21 mouse cellular contexts compared by ENCODE assay signal in genomic region chr1:179859552-179859902, GRCm38 (mm10). TPM values are rescaled to one million over a fixed set of nuclear protein-coding genes. Genes with fewer than 3 reads are reported as not detected.
A peak's percentile ranks its signal among the peaks of the same experiment; 100 is the strongest.
DNase-seq lines count a peak whose midpoint lies in the region; ATAC-seq and TF ChIP-seq lines count a peak whose summit lies in the region.
"Had no signal": no experiment of that assay in that cellular context is flagged by ENCODE, and none has a peak within 500 bp of the region (broad histone marks: within the 10 kb centered on the region; RNA-seq: fewer than 3 reads in every experiment).

No protein-coding gene starts in this region.

- no peaks in the 10 kb centered on the region for H3K36me3 ChIP-seq in heart, embryonic 10.5 days
- no peaks in the 10 kb centered on the region for H3K36me3 ChIP-seq in liver, embryonic 14.5 days (replicated peaks; ENCODE audit: control insufficient read depth, insufficient read depth, low read depth)
- no peaks in the 10 kb centered on the region for H3K36me3 ChIP-seq in liver, postnatal 0 days (replicated peaks; ENCODE audit: insufficient read depth, low read length)
- H3K36me3 ChIP-seq in MEL (ENCODE audit: control insufficient read depth in 1 of 2, insufficient read depth in 2 of 2, low read length in 2 of 2) = peaks cover 0 to 10% of the 10 kb centered on the region in 2 experiments; a peak in 2 of 4 replicates
- H3K36me3 ChIP-seq in embryonic facial prominence, embryonic 10.5 days (replicated peaks) = no peaks in the 10 kb centered on the region
- H3K36me3 ChIP-seq: embryonic facial prominence, embryonic 15.5 days; limb, embryonic 13.5 days; liver, embryonic 13.5 days; neural tube, embryonic 13.5 days had no signal

- DNase-seq in heart, adult 11 months = peak; percentile 81
- no peak for DNase-seq in heart, embryonic 10.5 days (ENCODE audit: low spot score)
- DNase-seq in liver, embryonic 14.5 days (ENCODE audit: low read depth in 3 of 3, low spot score in 3 of 3) = no peak
- DNase-seq in liver, postnatal 0 days = no peak
- DNase-seq in MEL (ENCODE audit: low read depth, low spot score) = no peak
- no peak for DNase-seq in embryonic facial prominence, embryonic 10.5 days (ENCODE audit: low spot score)
- DNase-seq in adrenal gland, postnatal 36 days = no peak
- no peak for DNase-seq in left cerebral cortex, postnatal 25 days (ENCODE audit: low spot score in 2 of 2)
- DNase-seq: adrenal gland, postnatal 10 days; thymus, postnatal 25 days had no signal

- peak overlapping the region; percentile 56 for H3K4me2 ChIP-seq in liver, embryonic 14.5 days (ENCODE audit: low read depth)
- no peak overlapping the region for H3K4me2 ChIP-seq in liver, postnatal 0 days (ENCODE audit: low read depth, low read length)
- H3K4me2 ChIP-seq: embryonic facial prominence, embryonic 15.5 days; limb, embryonic 13.5 days; neural tube, embryonic 13.5 days had no signal

- no peak for ATAC-seq in liver, embryonic 14.5 days (ENCODE audit: insufficient read depth)
- ATAC-seq in liver, postnatal 0 days = no peak

- H3K9ac ChIP-seq in liver, embryonic 14.5 days (replicated peaks) = no peak overlapping the region
- H3K9ac ChIP-seq in liver, postnatal 0 days (replicated peaks) = no peak overlapping the region
- peak overlapping the region; percentile 54; the same call in 1 of the 2 replicates for H3K9ac ChIP-seq in MEL (ENCODE audit: control insufficient read depth, low read depth, low read length, poor library complexity, severe bottlenecking)
- H3K9ac ChIP-seq: embryonic facial prominence, embryonic 15.5 days; limb, embryonic 13.5 days; neural tube, embryonic 13.5 days had no signal

- WGBS in heart, embryonic 10.5 days = 82% methylated on average over 8 of the region's 8 CpGs
- WGBS in liver, embryonic 14.5 days (ENCODE audit: insufficient replicate concordance) = 76% methylated on average over 8 of the region's 8 CpGs
- WGBS in liver, postnatal 0 days (ENCODE audit: insufficient replicate concordance) = 75% methylated on average over 8 of the region's 8 CpGs
- 75% methylated on average over 8 of the region's 8 CpGs for WGBS in embryonic facial prominence, embryonic 10.5 days

- no peak for TF ChIP-seq RAD21 in MEL (IDR thresholded peaks at IDR 0.05; ENCODE audit: low read depth, low read length)

- TF ChIP-seq CTCF in liver, embryonic 14.5 days (IDR thresholded peaks at IDR 0.05; ENCODE audit: low read depth) = no peak
- no peak for TF ChIP-seq CTCF in liver, postnatal 0 days (IDR thresholded peaks at IDR 0.05; ENCODE audit: low read depth)
- TF ChIP-seq CTCF in MEL (IDR thresholded peaks at IDR 0.05 in 2 of 3, conservative IDR thresholded peaks at IDR 0.05 in 1 of 3; ENCODE audit: control insufficient read depth in 1 of 3, insufficient read depth in 1 of 3, low read depth in 2 of 3, low read length in 3 of 3, poor library complexity in 1 of 3, severe bottlenecking in 1 of 3) = no peak

- H3K27me3 ChIP-seq in heart, embryonic 10.5 days (ENCODE audit: insufficient read depth, poor library complexity, severe bottlenecking) = no peaks in the 10 kb centered on the region
- H3K27me3 ChIP-seq in liver, embryonic 14.5 days (ENCODE audit: control insufficient read depth, insufficient read depth, low read length) = no peaks in the 10 kb centered on the region
- H3K27me3 ChIP-seq in liver, postnatal 0 days (ENCODE audit: insufficient read depth, low read length) = no peaks in the 10 kb centered on the region
- no peaks in the 10 kb centered on the region for H3K27me3 ChIP-seq in MEL (ENCODE audit: control insufficient read depth in 1 of 2, insufficient read depth in 2 of 2, low read length in 2 of 2)
- no peaks in the 10 kb centered on the region for H3K27me3 ChIP-seq in embryonic facial prominence, embryonic 10.5 days (replicated peaks; ENCODE audit: low read depth, poor library complexity, severe bottlenecking)
- H3K27me3 ChIP-seq: embryonic facial prominence, embryonic 15.5 days; limb, embryonic 13.5 days; liver, embryonic 13.5 days; neural tube, embryonic 13.5 days had no signal

- intact Hi-C loops in left cerebral cortex, postnatal 25 days (cut with DNase I) = loop anchor here (5.0 kb wide), 1 partner anchor 283 kb away; no protein-coding TSS in a partner anchor

- H3K79me2 ChIP-seq in MEL (ENCODE audit: control insufficient read depth, insufficient read depth, low read length, poor library complexity) = no peaks in the 10 kb centered on the region

- no peak for TF ChIP-seq EP300 in liver, embryonic 14.5 days (IDR thresholded peaks at IDR 0.05; ENCODE audit: low read depth)
- TF ChIP-seq EP300 in liver, postnatal 0 days (IDR thresholded peaks at IDR 0.05; ENCODE audit: low read depth) = no peak
- no peak for TF ChIP-seq EP300 in MEL (IDR thresholded peaks at IDR 0.05; ENCODE audit: low read depth in 1 of 2, low read length in 2 of 2)

- TF ChIP-seq POLR2A in MEL (IDR thresholded peaks at IDR 0.05; ENCODE audit: control insufficient read depth in 1 of 2, insufficient read depth in 1 of 2, low read depth in 1 of 2, low read length in 2 of 2, poor library complexity in 1 of 2) = no peak

- H3K9me3 ChIP-seq in heart, embryonic 10.5 days = no peaks in the 10 kb centered on the region
- H3K9me3 ChIP-seq in liver, embryonic 14.5 days (ENCODE audit: control insufficient read depth, low read length) = no peaks in the 10 kb centered on the region
- H3K9me3 ChIP-seq in liver, postnatal 0 days (ENCODE audit: low read length) = no peaks in the 10 kb centered on the region
- H3K9me3 ChIP-seq in MEL (replicated peaks; ENCODE audit: insufficient read depth, low read length) = no peaks in the 10 kb centered on the region
- H3K9me3 ChIP-seq in embryonic facial prominence, embryonic 10.5 days = no peaks in the 10 kb centered on the region
- H3K9me3 ChIP-seq: embryonic facial prominence, embryonic 15.5 days; limb, embryonic 13.5 days; liver, embryonic 13.5 days; neural tube, embryonic 13.5 days had no signal

- H3K4me1 ChIP-seq in heart, embryonic 10.5 days = peaks cover 7% of the 10 kb centered on the region
- H3K4me1 ChIP-seq in liver, embryonic 14.5 days (replicated peaks; ENCODE audit: control insufficient read depth in 2 of 2, insufficient read depth in 2 of 2, low read length in 1 of 2) = peaks cover 4 to 21% of the 10 kb centered on the region in 2 experiments; a peak in 3 of 4 replicates
- H3K4me1 ChIP-seq in liver, postnatal 0 days (ENCODE audit: insufficient read depth) = no peaks in the 10 kb centered on the region
- H3K4me1 ChIP-seq in MEL (ENCODE audit: control insufficient read depth in 1 of 2, insufficient read depth in 2 of 2, low read length in 2 of 2) = peaks cover 0 to 5% of the 10 kb centered on the region in 2 experiments
- H3K4me1 ChIP-seq in embryonic facial prominence, embryonic 10.5 days = peaks cover 12% of the 10 kb centered on the region
- H3K4me1 ChIP-seq: embryonic facial prominence, embryonic 15.5 days; neural tube, embryonic 13.5 days had no signal

- H3K4me3 ChIP-seq in heart, embryonic 10.5 days = no peak overlapping the region
- H3K4me3 ChIP-seq in liver, embryonic 14.5 days (ENCODE audit: insufficient read depth in 1 of 2, low read depth in 2 of 2, low read length in 2 of 2) = no peak overlapping the region
- no peak overlapping the region for H3K4me3 ChIP-seq in liver, postnatal 0 days (ENCODE audit: low read depth, low read length)
- H3K4me3 ChIP-seq in MEL (ENCODE audit: control insufficient read depth in 1 of 2, insufficient read depth in 1 of 2, low read depth in 2 of 2, low read length in 2 of 2) = no peak overlapping the region
- no peak overlapping the region for H3K4me3 ChIP-seq in embryonic facial prominence, embryonic 10.5 days
- H3K4me3 ChIP-seq: embryonic facial prominence, embryonic 15.5 days; limb, embryonic 13.5 days; neural tube, embryonic 13.5 days had no signal

- no peak overlapping the region for H3K27ac ChIP-seq in heart, embryonic 10.5 days
- no peak overlapping the region for H3K27ac ChIP-seq in liver, embryonic 14.5 days
- no peak overlapping the region for H3K27ac ChIP-seq in liver, postnatal 0 days (ENCODE audit: low read depth)
- H3K27ac ChIP-seq in MEL (ENCODE audit: control insufficient read depth, low read depth, low read length) = no peak overlapping the region
- H3K27ac ChIP-seq in embryonic facial prominence, embryonic 10.5 days (replicated peaks) = peak overlapping the region; percentile 58
- H3K27ac ChIP-seq: embryonic facial prominence, embryonic 15.5 days; limb, embryonic 13.5 days; neural tube, embryonic 13.5 days had no signal

TF ChIP-seq in MEL, 35 proteins besides CTCF, POLR2A, EP300 and RAD21 (continues in another document):
- TF ChIP-seq NELFE (IDR thresholded peaks at IDR 0.05; ENCODE audit: low read depth, low read length) = no peak
- no peak for TF ChIP-seq MAZ (IDR thresholded peaks at IDR 0.05; ENCODE audit: low read depth, low read length)
- TF ChIP-seq ETS1 (IDR thresholded peaks at IDR 0.05; ENCODE audit: low read depth, low read length) = no peak
- TF ChIP-seq MEF2A (IDR thresholded peaks at IDR 0.05; ENCODE audit: extremely low read depth, insufficient replicate concordance, low read depth, low read length, poor library complexity, severe bottlenecking) = no peak

RNA-seq across cellular contexts. Expression of gene Ahctf1, which starts 56.0 kb away (rescaled TPM):
- polyA plus RNA-seq in heart, embryonic 10.5 days (2016; fragmentation: Nextera tagmentation; extraction: Ambion mirVana) = 21.6 and 30.2 TPM in 2 replicates
- polyA plus RNA-seq in liver, embryonic 14.5 days (2012; rRNA removed) = 19.1 and 25.5 TPM in 2 replicates
- polyA plus RNA-seq in liver, embryonic 14.5 days (2014; fragmentation: Nextera tagmentation; extraction: Ambion mirVana) = 19.2 and 26.5 TPM in 2 replicates
- 8.1 and 9.2 TPM in 2 replicates for polyA plus RNA-seq in liver, postnatal 0 days (2015; fragmentation: Nextera tagmentation; extraction: Ambion mirVana)
- total RNA-seq in MEL (2012; rRNA removed) = 56.7 and 56.9 TPM in 2 replicates
- polyA plus RNA-seq in MEL (2012; ENCODE audit: insufficient read depth in 1 of 2, insufficient read length in 2 of 2, low read depth in 1 of 2, low replicate concordance in 2 of 2, missing spikeins in 1 of 2) = 100 to 1,000 TPM in 1 of 2 experiments, 10 to 100 TPM in 1; 70.8 to 489 TPM
- polyA plus RNA-seq in embryonic facial prominence, embryonic 10.5 days (2016; fragmentation: Nextera tagmentation; extraction: Ambion mirVana) = 30.8 and 35.3 TPM in 2 replicates
- total RNA-seq in adrenal gland, postnatal 36 days (2021) = 10 to 100 TPM; 37.0 to 43.5 TPM
- 10 to 100 TPM; 30.4 to 34.8 TPM for total RNA-seq in left cerebral cortex, postnatal 25 days (2021)

RNA-seq across cellular contexts. Expression of gene Gm10518, which starts 56.4 kb away (rescaled TPM):
- polyA plus RNA-seq in heart, embryonic 10.5 days (2016; fragmentation: Nextera tagmentation; extraction: Ambion mirVana) = 0.18 and 0.25 TPM in 2 replicates
- not detected in 2 replicates for polyA plus RNA-seq in liver, embryonic 14.5 days (2012; rRNA removed)
- 0.29 and 0.37 TPM in 2 replicates for polyA plus RNA-seq in liver, embryonic 14.5 days (2014; fragmentation: Nextera tagmentation; extraction: Ambion mirVana)
- polyA plus RNA-seq in liver, postnatal 0 days (2015; fragmentation: Nextera tagmentation; extraction: Ambion mirVana) = 0.09 TPM in 1 of 2 replicates, not detected in the other
- 4.2 and 5.2 TPM in 2 replicates for total RNA-seq in MEL (2012; rRNA removed)
- under 1 TPM in 1 of 2 experiments, not detected in 1; 0.42 TPM for polyA plus RNA-seq in MEL (2012; ENCODE audit: insufficient read depth in 1 of 2, insufficient read length in 2 of 2, low read depth in 1 of 2, low replicate concordance in 2 of 2, missing spikeins in 1 of 2)
- polyA plus RNA-seq in embryonic facial prominence, embryonic 10.5 days (2016; fragmentation: Nextera tagmentation; extraction: Ambion mirVana) = 0.14 and 0.17 TPM in 2 replicates
- total RNA-seq in adrenal gland, postnatal 36 days (2021) = not detected
- total RNA-seq in left cerebral cortex, postnatal 25 days (2021) = not detected
- total RNA-seq: adrenal gland, postnatal 10 days; gastrocnemius, adult 18-20 months; layer of hippocampus, postnatal 36 days; left cerebral cortex, postnatal 10 days had no signal
- polyA plus RNA-seq: gonadal fat pad, adult 2 months; kidney, adult 2 months; midbrain, embryonic 14.5 days; neural tube, embryonic 13.5 days; spleen, adult 2 months had no signal
